In genomic region chr2:91967962-91968361, GRCm38 (mm10) we compare ENCODE assay signal across 8 mouse cellular contexts. TPM values are rescaled to one million over a fixed set of nuclear protein-coding genes. Genes with fewer than 3 reads are reported as not detected.
A peak's percentile ranks its signal among the peaks of the same experiment; 100 is the strongest.
DNase-seq lines count a peak whose midpoint lies in the region; ATAC-seq and TF ChIP-seq lines count a peak whose summit lies in the region.
"Had no signal": no experiment of that assay in that cellular context is flagged by ENCODE, and none has a peak within 500 bp of the region (broad histone marks: within the 10 kb centered on the region; RNA-seq: fewer than 3 reads in every experiment).

No protein-coding gene starts in this region.

- H3K4me2 ChIP-seq in limb, embryonic 14.5 days (replicated peaks; ENCODE audit: low read depth, low read length, severe bottlenecking): no peak overlapping the region

- H3K9me3 ChIP-seq in ES-E14 (ENCODE audit: control insufficient read depth, insufficient read depth, low read depth, low read length): no peaks in the 10 kb centered on the region
- no peaks in the 10 kb centered on the region for H3K9me3 ChIP-seq in limb, embryonic 14.5 days (ENCODE audit: control insufficient read depth, low read length)

- H3K4me1 ChIP-seq in ES-E14 (ENCODE audit: control insufficient read depth in 2 of 2, insufficient read depth in 2 of 2, low read length in 2 of 2, poor library complexity in 1 of 2): peaks cover 3 to 45% of the 10 kb centered on the region in 2 experiments; a peak in 3 of 4 replicates
- H3K4me1 ChIP-seq in limb, embryonic 14.5 days (ENCODE audit: control insufficient read depth, insufficient read depth, low read length): peaks cover 26% of the 10 kb centered on the region

- no peaks in the 10 kb centered on the region; the same call in 1 of the 2 replicates for H3K27me3 ChIP-seq in limb, embryonic 14.5 days (ENCODE audit: control insufficient read depth, insufficient read depth, low read length)

- 51% methylated on average over 11 of the region's 11 CpGs for WGBS in limb, embryonic 14.5 days

- no peaks in the 10 kb centered on the region for H3K36me3 ChIP-seq in ES-E14 (ENCODE audit: control insufficient read depth, insufficient read depth, low read length, poor library complexity, severe bottlenecking)
- H3K36me3 ChIP-seq in limb, embryonic 14.5 days (ENCODE audit: control insufficient read depth, insufficient read depth, low read length): no peaks in the 10 kb centered on the region

- DNase-seq in 3T3-L1 (ENCODE audit: low read depth, low spot score): peak; percentile 50
- DNase-seq in ES-E14 (ENCODE audit: low read depth, low spot score): no peak
- peak; percentile 54 for DNase-seq in heart, postnatal 14 days
- DNase-seq in limb, embryonic 14.5 days (ENCODE audit: low spot score): no peak
- DNase-seq in embryo, embryonic 9.5 days (ENCODE audit: extremely low spot score): no peak
- no peak for DNase-seq in retina, postnatal 1 day
- no peak for DNase-seq in layer of hippocampus, adult 18-20 months (ENCODE audit: low spot score in 2 of 2)
- DNase-seq: thymus, postnatal 25 days had no signal

- intact Hi-C loops in heart, postnatal 14 days (cut with DNase I): no loop called here

- no peak overlapping the region for H3K27ac ChIP-seq in ES-E14 (ENCODE audit: insufficient read depth, low read depth, low read length, poor library complexity, severe bottlenecking)
- peak overlapping the region; percentile 65 for H3K27ac ChIP-seq in limb, embryonic 14.5 days (replicated peaks; ENCODE audit: low read depth, low read length)

- no peak overlapping the region for H3K4me3 ChIP-seq in ES-E14 (ENCODE audit: insufficient read depth in 1 of 2, low read depth in 1 of 2, low read length in 2 of 2, poor library complexity in 1 of 2, severe bottlenecking in 1 of 2)
- no peak overlapping the region for H3K4me3 ChIP-seq in limb, embryonic 14.5 days (replicated peaks; ENCODE audit: low read length)

- in situ Hi-C loops in ES-E14 (cut with MboI; ENCODE audit: low sequenced_read_pairs in 2 of 2, unreplicated experiment in 2 of 2): loop anchor here in 1 of 2 experiments (10.0 kb wide), 1 partner anchor 467 kb away; the partner anchor contains the start of gene Cry2

- ATAC-seq in limb, embryonic 14.5 days (ENCODE audit: low FRiP score, low read depth): no peak

- peak overlapping the region; percentile 44; the same call in 1 of the 2 replicates for H3K9ac ChIP-seq in ES-E14 (ENCODE audit: insufficient read depth, low read depth, low read length, poor library complexity, severe bottlenecking)
- no peak overlapping the region; the same call in 1 of the 2 replicates for H3K9ac ChIP-seq in limb, embryonic 14.5 days (ENCODE audit: low read depth, low read length, severe bottlenecking)

- no peak for TF ChIP-seq POLR2A in limb, embryonic 14.5 days (IDR thresholded peaks at IDR 0.05; ENCODE audit: borderline replicate concordance, extremely low read depth, insufficient read depth, insufficient read length)

TF ChIP-seq in ES-E14, 5 proteins besides CTCF, POLR2A, EP300 and RAD21:
- TF ChIP-seq ZC3H11A (IDR thresholded peaks at IDR 0.05; ENCODE audit: borderline replicate concordance, low read depth, low read length): no peak
- TF ChIP-seq CHD2 (IDR thresholded peaks at IDR 0.05; ENCODE audit: low read depth, low read length): no peak
- no peak for TF ChIP-seq ZNF384 (IDR thresholded peaks at IDR 0.05; ENCODE audit: low read depth, low read length)
- TF ChIP-seq MAFK (IDR thresholded peaks at IDR 0.05; ENCODE audit: insufficient read depth, low read depth, low read length): no peak
- TF ChIP-seq HCFC1 (IDR thresholded peaks at IDR 0.05; ENCODE audit: borderline replicate concordance, insufficient read depth, low read length): no peak

RNA-seq across cellular contexts. Expression of gene Dgkz, which starts 7.7 kb away (rescaled TPM):
- total RNA-seq in ES-E14 (2012; rRNA removed): 47.0 and 59.0 TPM in 2 replicates
- 10 to 100 TPM; 62.3 to 63.1 TPM for total RNA-seq in heart, postnatal 14 days (2021)
- polyA plus RNA-seq in limb, embryonic 14.5 days (2012; rRNA removed): 97.1 and 109 TPM in 2 replicates
- polyA plus RNA-seq in limb, embryonic 14.5 days (2014; fragmentation: Nextera tagmentation; extraction: Ambion mirVana): 40.4 and 42.4 TPM in 2 replicates
- 100 to 1,000 TPM; 499 to 596 TPM for total RNA-seq in layer of hippocampus, adult 18-20 months (2021)

RNA-seq across cellular contexts. Expression of gene Gm9821, which starts 22.5 kb away (rescaled TPM):
- 0.18 and 0.79 TPM in 2 replicates for total RNA-seq in ES-E14 (2012; rRNA removed)
- total RNA-seq in heart, postnatal 14 days (2021): not detected
- 0.05 TPM in 1 of 2 replicates, not detected in the other for polyA plus RNA-seq in limb, embryonic 14.5 days (2012; rRNA removed)
- 0.37 and 0.56 TPM in 2 replicates for polyA plus RNA-seq in limb, embryonic 14.5 days (2014; fragmentation: Nextera tagmentation; extraction: Ambion mirVana)
- not detected for total RNA-seq in layer of hippocampus, adult 18-20 months (2021)

RNA-seq across cellular contexts. Expression of gene Mdk, which starts 35.9 kb away (rescaled TPM):
- 345 and 362 TPM in 2 replicates for total RNA-seq in ES-E14 (2012; rRNA removed)
- 10 to 100 TPM; 15.7 to 16.8 TPM for total RNA-seq in heart, postnatal 14 days (2021)
- polyA plus RNA-seq in limb, embryonic 14.5 days (2012; rRNA removed): 1,140 and 1,381 TPM in 2 replicates
- polyA plus RNA-seq in limb, embryonic 14.5 days (2014; fragmentation: Nextera tagmentation; extraction: Ambion mirVana): 1,171 and 1,392 TPM in 2 replicates
- 10 to 100 TPM; 23.9 to 25.5 TPM for total RNA-seq in layer of hippocampus, adult 18-20 months (2021)

RNA-seq across cellular contexts. Expression of gene Chrm4, which starts 40.9 kb away (rescaled TPM):
- total RNA-seq in ES-E14 (2012; rRNA removed): 5.6 and 9.5 TPM in 2 replicates
- total RNA-seq in heart, postnatal 14 days (2021): not detected
- 0.47 and 0.88 TPM in 2 replicates for polyA plus RNA-seq in limb, embryonic 14.5 days (2012; rRNA removed)
- 0.17 and 0.32 TPM in 2 replicates for polyA plus RNA-seq in limb, embryonic 14.5 days (2014; fragmentation: Nextera tagmentation; extraction: Ambion mirVana)
- total RNA-seq in layer of hippocampus, adult 18-20 months (2021): 10 to 100 TPM; 32.0 to 32.6 TPM

RNA-seq across cellular contexts. Expression of gene Creb3l1, which starts 56.3 kb away (rescaled TPM):
- total RNA-seq in ES-E14 (2012; rRNA removed): 4.4 and 5.4 TPM in 2 replicates
- total RNA-seq in heart, postnatal 14 days (2021): 1 to 10 TPM; 8.0 to 8.5 TPM
- 28.5 and 35.0 TPM in 2 replicates for polyA plus RNA-seq in limb, embryonic 14.5 days (2012; rRNA removed)
- 31.3 and 37.5 TPM in 2 replicates for polyA plus RNA-seq in limb, embryonic 14.5 days (2014; fragmentation: Nextera tagmentation; extraction: Ambion mirVana)
- 1 to 10 TPM; 2.5 to 3.7 TPM for total RNA-seq in layer of hippocampus, adult 18-20 months (2021)

Comparison
In these comparisons a context has a peak if more than half of its experiments do, and no peak if none do; other contexts are left out.
1. DNase-seq: peak in 3T3-L1 (single experiment) and heart, postnatal 14 days (2 of 2); none in ES-E14 (single experiment), limb, embryonic 14.5 days (single experiment), embryo, embryonic 9.5 days (single experiment), retina, postnatal 1 day (single experiment) and layer of hippocampus, adult 18-20 months (0 of 2).
2. RNA of gene Mdk, which starts 35.9 kb away (total RNA-seq): 345 to 362 TPM in ES-E14; 23.9 to 25.5 TPM in layer of hippocampus, adult 18-20 months and 15.7 to 16.8 TPM in heart, postnatal 14 days; every median in the first group is over 10 times any median in the second.